Mouse (Mus musculus) lung, postnatal 0 days (tissue): ENCODE data around the gene Itga11. TPM values are rescaled to one million over a fixed set of nuclear protein-coding genes. Genes with fewer than 3 reads are reported as not detected.
A peak's percentile ranks its signal among the peaks of the same experiment; 100 is the strongest.

ENCODE experiments used
- ATAC-seq: fragments of 200-750 bp; cut with Nextera tagmentation; 2 replicates; pipeline ENCODE4 v1.8.0; 2017; ENCODE audit warnings: moderate library complexity
- DNase-seq: peaks from one replicate; pipeline ENCODE4 v3.0.0-alpha.2; 2016; ENCODE audit warnings: low spot score
- H3K27ac ChIP-seq: fragments of 300-500 bp; sonication (generic); 2 replicates; pipeline ENCODE4 v1.5.1; 2014; ENCODE audit warnings: antibody characterized with exemption, mild to moderate bottlenecking, low read length, mixed read lengths
- H3K27me3 ChIP-seq: fragments of 300-500 bp; sonication (generic); replicated peaks from 2 replicates; pipeline ENCODE4 v1.6.1; 2014; ENCODE audit warnings: low read length, mixed read lengths; ENCODE audit not compliant: insufficient read depth
- H3K36me3 ChIP-seq: fragments of 300-500 bp; sonication (generic); 2 replicates; pipeline ENCODE4 v1.6.1; 2014; ENCODE audit warnings: low read length, mixed read lengths; ENCODE audit not compliant: insufficient read depth
- H3K4me1 ChIP-seq: fragments of 300-500 bp; sonication (generic); 2 replicates; pipeline ENCODE4 v1.6.1; 2014; ENCODE audit warnings: antibody characterized with exemption, low read depth, low read length, mixed read lengths; ENCODE audit not compliant: insufficient read depth
- H3K4me2 ChIP-seq: fragments of 300-500 bp; sonication (generic); replicated peaks from 2 replicates; pipeline ENCODE4 v1.6.1; 2014; ENCODE audit warnings: low read depth, mild to moderate bottlenecking, low read length, moderate library complexity, mixed read lengths
- H3K4me3 ChIP-seq: fragments of 300-500 bp; sonication (generic); 2 replicates; pipeline ENCODE4 v1.5.1; 2014; ENCODE audit warnings: low read depth, low read length
- H3K9ac ChIP-seq: fragments of 300-500 bp; sonication (generic); replicated peaks from 2 replicates; pipeline ENCODE4 v1.6.1; 2014; ENCODE audit warnings: low read depth, mild to moderate bottlenecking
- H3K9me3 ChIP-seq: fragments of 300-500 bp; sonication (generic); 2 replicates; pipeline ENCODE4 v1.6.1; 2016; ENCODE audit warnings: low read length, mixed read lengths
- CTCF ChIP-seq: IDR thresholded peaks from 2 replicates; pipeline ENCODE4 v1.5.1; 2016; ENCODE audit warnings: antibody characterized with exemption, mild to moderate bottlenecking
- EP300 ChIP-seq: IDR thresholded peaks from 2 replicates; pipeline ENCODE4 v1.6.1; 2016; ENCODE audit warnings: antibody characterized with exemption, mild to moderate bottlenecking, control low read depth
- WGBS: fragments of 180-500 bp; shearing (Covaris S2); extraction: QIAGEN DNeasy Blood & Tissue Kit; methylation state at CpG from one replicate; pipeline ENCODE4 v1.1.7; 2014; 5-methylcytosine and 5-hydroxymethylcytosine counted together
- polyA plus RNA-seq: library from polyadenylated mRNA; unstranded; fragments of >200 nt; fragmentation: Nextera tagmentation; extraction: Ambion mirVana; gene quantifications from 2 replicates; pipeline ENCODE4 v1.2.1, GENCODE M21; 2015

The Itga11 gene
- polyA plus RNA-seq, 1 experiment from 2014 or later = 0.35 TPM

- DNase-seq (peak; percentile 87), ATAC-seq (peak; percentile 94)
- Histone ChIP-seq H3K27me3 (no peaks in the 10 kb centered on the region), H3K9me3 (no peaks in the 10 kb centered on the region), H3K36me3 (no peaks in the 10 kb centered on the region), H3K4me3 (no peak overlapping the region), H3K4me1 (peaks cover 3% of the 10 kb centered on the region; the same call in 1 of the 2 replicates), H3K4me2 (no peak overlapping the region), H3K9ac (no peak overlapping the region), H3K27ac (no peak overlapping the region)
- 46% methylated on average over 7 of the region's 7 CpGs for WGBS
- TF ChIP-seq CTCF = peak; percentile 91
- TF ChIP-seq EP300 = peak; percentile 46
Observed at GRCm38 (mm10) chr9:62744558-62745275, 67.1 kb downstream of the Itga11 start.

DNA sequence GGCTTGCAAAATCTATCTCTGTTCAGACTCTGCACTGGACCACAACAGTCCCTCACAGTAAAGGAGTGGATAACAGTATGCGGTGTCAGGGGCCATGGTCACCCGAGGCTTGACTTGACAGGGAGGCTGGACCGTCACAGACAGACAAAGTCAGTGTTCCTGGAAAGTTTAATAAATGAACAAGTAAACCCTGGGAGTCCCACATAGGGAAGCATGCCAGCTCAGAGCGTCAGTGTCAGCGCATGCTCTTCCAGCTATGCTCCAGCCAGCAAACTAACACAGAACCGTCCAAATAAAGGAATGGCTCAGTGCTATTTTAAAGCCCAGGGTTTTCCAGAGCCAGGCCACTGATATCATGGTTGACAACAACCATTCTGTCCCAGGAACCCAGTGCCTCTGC, 69.0 kb downstream of the Itga11 start:
- no peaks in the 10 kb centered on the region for H3K9me3 ChIP-seq
- TF ChIP-seq CTCF (no peak), EP300 (no peak)
- H3K4me3 ChIP-seq = no peak overlapping the region
- H3K9ac ChIP-seq = no peak overlapping the region
- 58% methylated on average over 6 of the region's 6 CpGs for WGBS
- H3K36me3 ChIP-seq = no peaks in the 10 kb centered on the region
- peaks cover 3% of the 10 kb centered on the region; the same call in 1 of the 2 replicates for H3K4me1 ChIP-seq
- H3K27me3 ChIP-seq = no peaks in the 10 kb centered on the region
- DNase-seq (peak; percentile 33), ATAC-seq (no peak)
- H3K27ac ChIP-seq = no peak overlapping the region
- no peak overlapping the region for H3K4me2 ChIP-seq

- no peak overlapping the region for H3K9ac ChIP-seq
- ATAC-seq = no peak
- no peak overlapping the region for H3K4me3 ChIP-seq
- peak; percentile 29 for DNase-seq
- peak overlapping the region; percentile 33; the same call in 1 of the 2 replicates for H3K27ac ChIP-seq
- peaks cover 3% of the 10 kb centered on the region for H3K4me1 ChIP-seq
- 30% methylated on average over 6 of the region's 6 CpGs for WGBS
- H3K4me2 ChIP-seq = no peak overlapping the region
- no peaks in the 10 kb centered on the region for H3K36me3 ChIP-seq
- H3K9me3 ChIP-seq = no peaks in the 10 kb centered on the region
- no peak for TF ChIP-seq CTCF
- TF ChIP-seq EP300 = no peak
- H3K27me3 ChIP-seq = no peaks in the 10 kb centered on the region
Observed at GRCm38 (mm10) chr9:62749666-62750065, 72.0 kb downstream of the Itga11 start.

DNA sequence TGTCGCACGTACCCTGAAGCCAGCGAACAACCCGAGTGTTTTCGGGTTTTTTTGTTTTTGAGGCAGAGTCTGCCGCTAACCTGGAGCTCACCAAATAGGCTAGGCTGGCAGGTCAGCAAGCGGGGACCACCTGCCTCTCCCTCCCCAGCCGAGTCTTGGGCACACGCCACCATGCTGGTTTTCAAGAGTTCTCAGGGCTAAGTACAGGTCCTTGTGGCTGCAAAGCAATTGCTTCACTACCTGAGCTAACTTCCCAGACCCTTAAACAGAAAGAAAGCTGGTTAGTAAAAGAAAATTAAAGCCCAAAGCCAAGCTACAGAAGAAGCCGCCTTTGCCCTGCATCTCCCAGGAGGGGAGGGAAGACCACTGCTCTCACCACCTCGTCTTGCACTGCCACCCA, 72.8 kb downstream of the Itga11 start:
- Histone ChIP-seq H3K4me3 (no peak overlapping the region), H3K4me1 (peaks cover 3% of the 10 kb centered on the region), H3K27ac (peak overlapping the region; percentile 64; the same call in 1 of the 2 replicates), H3K36me3 (no peaks in the 10 kb centered on the region), H3K4me2 (no peak overlapping the region), H3K9me3 (no peaks in the 10 kb centered on the region), H3K9ac (no peak overlapping the region), H3K27me3 (no peaks in the 10 kb centered on the region)
- WGBS = 70% methylated on average over 11 of the region's 11 CpGs
- peak; percentile 66 for ATAC-seq
- no peak for TF ChIP-seq CTCF
- TF ChIP-seq EP300 = no peak
- peak; percentile 64 for DNase-seq

- Histone ChIP-seq H3K27me3 (no peaks in the 10 kb centered on the region), H3K9ac (no peak overlapping the region), H3K4me1 (no peaks in the 10 kb centered on the region), H3K36me3 (no peaks in the 10 kb centered on the region), H3K9me3 (no peaks in the 10 kb centered on the region), H3K4me3 (no peak overlapping the region), H3K4me2 (no peak overlapping the region), H3K27ac (no peak overlapping the region)
- ATAC-seq = no peak
- TF ChIP-seq EP300 = no peak
- no peak for TF ChIP-seq CTCF
- WGBS = 62% methylated on average over 4 of the region's 4 CpGs
- DNase-seq = no peak
Observed at GRCm38 (mm10) chr9:62758288-62758687, 80.7 kb downstream of the Itga11 start.

DNA sequence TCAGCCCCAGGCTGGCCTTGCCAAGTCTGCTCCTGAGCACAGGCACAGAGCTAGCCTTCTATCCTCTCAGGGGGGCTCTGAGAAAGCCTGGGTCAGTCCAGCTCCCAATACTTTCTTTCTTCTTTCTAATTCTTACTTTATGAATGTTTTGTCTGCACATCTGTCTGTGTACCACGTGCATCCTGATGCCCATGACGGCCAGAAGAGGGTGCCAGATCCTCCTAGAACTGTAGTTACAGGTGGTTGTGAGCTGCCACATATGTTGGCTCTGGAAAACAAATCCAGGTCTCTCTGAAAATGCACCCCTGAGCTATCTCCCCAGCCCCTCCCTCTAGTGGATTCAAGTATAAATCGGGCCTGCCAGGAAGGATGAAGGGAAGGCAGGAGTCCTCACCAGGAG, 82.0 kb downstream of the Itga11 start:
- TF ChIP-seq EP300 (no peak), CTCF (peak; percentile 55)
- no peak overlapping the region for H3K27ac ChIP-seq
- H3K4me3 ChIP-seq = no peak overlapping the region
- H3K4me1 ChIP-seq = no peaks in the 10 kb centered on the region
- ATAC-seq (no peak), DNase-seq (no peak)
- 61% methylated on average over 3 of the region's 3 CpGs for WGBS
- H3K4me2 ChIP-seq = no peak overlapping the region
- H3K9me3 ChIP-seq = no peaks in the 10 kb centered on the region
- no peaks in the 10 kb centered on the region for H3K27me3 ChIP-seq
- H3K36me3 ChIP-seq = no peaks in the 10 kb centered on the region
- H3K9ac ChIP-seq = no peak overlapping the region
